Mouse (Mus musculus): Measurements from ENCODE around the gene P2ry12.

The P2ry12 gene

DNA sequence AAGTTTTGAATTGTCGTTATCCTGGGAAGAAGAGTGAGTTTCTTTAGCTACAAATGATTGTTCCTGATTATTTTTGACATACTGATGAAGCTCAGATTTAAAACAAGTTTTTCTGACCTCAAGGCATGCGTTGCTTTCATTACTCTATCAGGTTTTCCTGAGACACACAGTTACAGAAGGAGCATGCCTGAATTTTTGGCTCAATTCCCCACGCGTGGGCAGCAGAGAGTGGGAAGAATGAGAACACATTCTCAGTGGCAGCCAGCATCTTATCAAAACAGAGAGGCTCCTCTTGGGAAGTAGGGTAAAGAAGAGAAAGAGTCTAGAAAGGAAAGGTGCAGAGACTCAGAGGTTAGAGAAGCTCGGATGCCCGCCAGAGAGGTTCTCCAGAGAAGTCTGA lies 19.3 kb downstream of the P2ry12 start:
- in situ Hi-C loops (cut with MboI; ENCODE audit: unreplicated experiment in 2 of 2): loop anchor here in 1 of 2 experiments (25.0 kb wide), 1 partner anchor 706 kb away; the partner anchor contains the start of genes Eif2a and Serp1

DNA sequence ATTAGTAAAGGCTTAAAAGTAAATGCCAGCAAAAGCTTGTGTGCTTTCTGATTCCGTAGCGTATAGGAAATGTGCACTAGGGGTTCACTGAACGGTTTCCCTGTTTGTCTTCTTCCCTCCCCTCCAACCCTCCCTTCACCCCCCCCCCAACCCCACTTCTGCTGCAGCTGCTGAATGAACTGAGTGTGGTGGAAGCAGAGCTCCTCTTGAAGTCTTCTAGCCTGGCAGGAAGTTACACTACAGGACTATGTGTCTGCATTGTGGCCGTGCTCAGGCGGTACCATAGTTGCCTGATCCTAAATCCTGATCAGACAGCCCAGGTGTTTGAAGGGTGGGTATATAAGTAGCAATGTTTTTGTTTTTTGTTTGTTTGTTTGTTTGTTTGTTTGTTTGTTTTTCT lies 27.8 kb downstream of the P2ry12 start:
- in situ Hi-C loops (cut with MboI; ENCODE audit: unreplicated experiment in 2 of 2): loop anchor here in 1 of 2 experiments (25.0 kb wide), 1 partner anchor 698 kb away; the partner anchor contains the start of genes Eif2a and Serp1

DNA sequence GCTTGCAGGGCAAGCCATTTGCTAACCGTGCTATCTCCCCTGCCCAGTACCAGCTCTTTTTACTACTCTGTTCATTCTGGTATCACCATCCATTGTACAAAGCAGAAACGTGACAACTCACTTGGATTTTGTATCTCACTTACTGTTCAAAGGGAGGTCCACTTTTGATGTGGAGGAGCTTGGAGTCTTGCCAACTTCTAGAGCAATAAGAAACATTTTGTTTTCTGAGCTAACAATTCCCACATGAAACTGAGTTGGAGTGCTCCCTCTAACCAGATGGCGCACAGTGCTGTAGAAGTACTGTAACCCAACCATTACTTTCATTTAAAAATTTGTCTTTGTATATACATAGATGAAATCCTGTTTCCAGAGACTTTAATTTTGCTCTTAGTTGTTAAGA lies 31.8 kb downstream of the P2ry12 start:
- in situ Hi-C loops (cut with MboI; ENCODE audit: unreplicated experiment in 2 of 2): loop anchor here in 1 of 2 experiments (25.0 kb wide), 1 partner anchor 694 kb away; the partner anchor contains the start of genes Eif2a and Serp1

- in situ Hi-C loops (cut with MboI; ENCODE audit: unreplicated experiment in 2 of 2): loop anchor here in 1 of 2 experiments (5.0 to 25.0 kb wide), 2 partner anchors 33 to 692 kb away; partner anchors contain the start of genes Eif2a, P2ry12 and Serp1
Observed at GRCm38 (mm10) chr3:59228730-59229551, 33.7 kb downstream of the P2ry12 start.

- in situ Hi-C loops (cut with MboI; ENCODE audit: unreplicated experiment in 2 of 2): loop anchor here in 1 of 2 experiments (5.0 to 25.0 kb wide), 2 partner anchors 35 to 690 kb away; partner anchors contain the start of genes Eif2a, P2ry12 and Serp1
Observed at GRCm38 (mm10) chr3:59227696-59228095, 35.0 kb downstream of the P2ry12 start.

DNA sequence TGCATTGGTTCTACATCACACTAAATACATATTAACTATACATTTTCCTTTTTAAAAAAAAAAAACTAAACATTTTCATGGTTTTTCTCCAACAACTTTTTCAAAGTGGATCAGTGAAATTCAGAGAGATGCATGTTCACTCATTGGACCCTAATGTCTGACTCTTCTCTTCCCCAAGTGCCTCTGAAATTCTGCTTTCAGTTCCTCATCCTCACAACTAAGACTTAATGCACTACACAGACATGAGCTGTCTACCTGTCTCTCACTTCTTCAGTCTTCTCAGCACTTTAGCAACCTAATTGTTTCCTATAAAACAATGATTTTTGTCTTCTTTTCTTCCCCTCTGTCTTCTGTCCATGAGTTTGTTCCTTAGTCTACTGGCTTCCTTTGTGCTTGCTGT lies 37.3 kb downstream of the P2ry12 start:
- in situ Hi-C loops (cut with MboI; ENCODE audit: unreplicated experiment in 2 of 2): loop anchor here in 1 of 2 experiments (5.0 to 25.0 kb wide), 2 partner anchors 37 to 688 kb away; partner anchors contain the start of genes Eif2a, P2ry12 and Serp1

GRCm38 (mm10) chr3:59222303-59222702 lies 40.4 kb downstream of the P2ry12 start:
- in situ Hi-C loops (cut with MboI; ENCODE audit: unreplicated experiment in 2 of 2): no loop called here

- in situ Hi-C loops (cut with MboI; ENCODE audit: unreplicated experiment in 2 of 2): no loop called here
Observed at GRCm38 (mm10) chr3:59219326-59219725, 43.3 kb downstream of the P2ry12 start.

DNA sequence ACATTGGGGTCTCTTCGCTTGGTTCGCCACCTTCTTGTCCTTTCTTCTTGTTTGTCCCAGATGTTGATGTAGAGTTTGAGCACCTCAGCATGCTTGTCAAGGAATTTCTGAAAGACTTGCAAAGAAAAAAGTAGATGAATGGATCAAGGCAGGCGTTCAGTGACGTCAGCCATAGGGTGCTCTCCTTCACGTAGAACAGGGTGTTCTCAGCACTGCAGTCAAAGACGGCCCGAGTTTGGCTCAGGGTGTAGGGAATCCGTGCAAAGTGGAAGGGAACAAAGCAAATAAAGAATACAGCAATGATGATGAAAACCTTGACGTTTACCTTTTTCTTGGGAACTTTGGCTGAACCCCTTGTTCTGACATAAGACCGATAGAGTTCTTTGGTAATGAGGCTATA lies 45.5 kb downstream of the P2ry12 start:
- in situ Hi-C loops (cut with MboI; ENCODE audit: unreplicated experiment in 2 of 2): no loop called here

- in situ Hi-C loops (cut with MboI; ENCODE audit: unreplicated experiment in 2 of 2): no loop called here
Observed at GRCm38 (mm10) chr3:59212404-59212803, 50.3 kb downstream of the P2ry12 start.

- in situ Hi-C loops (cut with MboI; ENCODE audit: unreplicated experiment in 2 of 2): no loop called here
Observed at GRCm38 (mm10) chr3:59211784-59212183, 50.9 kb downstream of the P2ry12 start.

DNA sequence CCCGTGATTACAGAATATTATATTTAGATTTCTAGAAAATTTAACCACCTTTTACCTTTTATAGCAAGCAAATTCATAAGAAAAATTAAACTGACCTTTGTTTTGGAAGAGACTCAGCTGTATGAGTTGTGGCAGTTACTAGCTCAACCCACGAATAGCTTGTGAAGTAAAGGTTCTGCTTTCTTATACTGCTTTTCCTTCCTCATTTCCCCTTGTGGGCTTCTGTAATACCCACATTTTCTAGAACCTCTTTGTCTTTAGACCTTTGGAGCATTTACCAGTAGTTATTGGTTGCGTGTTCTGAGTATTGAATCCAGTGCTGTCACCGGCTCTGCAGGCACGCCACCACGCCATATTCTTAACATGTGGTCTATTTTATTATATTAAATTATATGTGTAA lies 51.9 kb downstream of the P2ry12 start, which contains the start of gene P2ry13:
P2ry13 (minus strand) TSS at position 156 of the 400 bp plus-strand sequence.
- in situ Hi-C loops (cut with MboI; ENCODE audit: unreplicated experiment in 2 of 2): no loop called here

DNA sequence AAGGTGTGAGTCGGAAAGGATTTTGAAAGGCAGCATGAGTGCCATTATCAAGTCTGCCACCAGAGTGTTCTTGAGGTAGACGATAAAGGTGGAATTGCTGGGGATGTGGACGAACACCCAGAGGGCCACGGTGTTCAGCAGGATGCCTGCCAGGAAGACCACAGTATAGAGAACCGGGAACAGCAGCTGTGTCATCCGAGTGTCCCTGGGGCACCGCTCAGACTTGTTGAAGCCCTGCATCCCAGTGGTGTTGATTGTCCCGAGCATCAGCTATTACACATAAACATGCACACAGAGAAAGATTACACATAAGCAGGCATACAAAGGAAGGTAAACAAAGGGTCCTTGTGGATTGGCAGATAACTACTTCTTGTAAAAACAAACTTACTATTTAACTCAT lies 52.6 kb downstream of the P2ry12 start:
- in situ Hi-C loops (cut with MboI; ENCODE audit: unreplicated experiment in 2 of 2): no loop called here

- in situ Hi-C loops (cut with MboI; ENCODE audit: unreplicated experiment in 2 of 2): loop anchor here in 1 of 2 experiments (10.0 kb wide), 1 partner anchor 106 kb away; no protein-coding TSS in a partner anchor
Observed at GRCm38 (mm10) chr3:59208650-59209548, 53.8 kb downstream of the P2ry12 start.

DNA sequence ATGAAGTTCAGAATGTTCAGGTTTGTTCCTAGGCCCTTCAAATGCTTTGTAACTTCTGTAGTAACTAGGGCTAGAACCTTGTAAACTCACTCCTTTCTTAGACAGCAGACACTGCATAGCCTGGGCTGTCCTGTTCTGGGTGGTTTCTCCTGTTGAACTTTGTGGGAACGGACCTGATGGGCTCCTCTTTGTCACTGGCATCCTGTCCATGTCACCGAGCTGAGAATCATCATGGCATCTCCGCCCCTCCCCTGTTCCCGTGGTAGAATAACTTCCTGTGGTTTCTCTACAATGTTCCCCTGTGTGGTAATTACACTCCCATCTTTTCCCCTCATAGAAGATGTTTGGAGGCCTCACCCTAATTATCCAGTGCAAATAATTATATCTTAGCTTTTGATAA lies 56.7 kb downstream of the P2ry12 start:
- in situ Hi-C loops (cut with MboI; ENCODE audit: unreplicated experiment in 2 of 2): loop anchor here in 1 of 2 experiments (10.0 kb wide), 1 partner anchor 109 kb away; no protein-coding TSS in a partner anchor

DNA sequence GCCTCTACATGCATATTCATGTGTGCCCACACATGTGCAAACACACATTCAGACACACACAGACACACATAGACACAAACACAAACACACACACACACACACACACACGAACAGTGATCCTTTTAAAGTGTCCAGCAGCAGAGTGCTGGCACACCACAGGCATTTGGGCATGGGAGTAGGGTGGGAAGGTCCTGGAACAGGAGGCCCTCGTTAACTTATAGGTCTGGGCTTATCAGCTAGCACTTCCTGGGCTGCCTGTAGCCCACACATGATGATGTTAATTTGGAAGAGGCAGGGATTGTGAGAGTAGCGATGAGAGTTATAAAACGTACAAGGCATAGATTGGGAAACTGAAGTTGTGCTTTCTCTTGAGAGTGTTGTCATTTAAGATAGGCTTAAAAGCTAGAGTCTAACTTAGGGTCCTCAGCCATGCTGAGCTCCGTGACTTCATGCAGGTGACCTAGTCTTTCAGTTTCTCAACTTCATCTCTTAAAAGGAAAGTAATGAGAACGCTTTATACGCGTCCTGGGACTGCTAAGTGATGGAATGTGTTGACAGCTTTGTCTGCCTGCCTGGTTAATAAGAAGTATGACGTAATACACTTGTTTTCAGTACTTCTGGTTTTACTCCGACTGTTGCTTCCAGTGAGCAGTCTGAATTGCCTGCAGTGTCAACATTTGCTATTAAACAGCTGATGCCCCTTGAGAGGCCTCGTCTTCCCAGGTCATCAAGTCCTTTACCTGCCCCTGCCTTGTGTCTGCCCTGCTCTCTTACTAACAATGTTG lies 57.8 kb downstream of the P2ry12 start:
- in situ Hi-C loops (cut with MboI; ENCODE audit: unreplicated experiment in 2 of 2): loop anchor here in 1 of 2 experiments (10.0 kb wide), 1 partner anchor 110 kb away; no protein-coding TSS in a partner anchor

- in situ Hi-C loops (cut with MboI; ENCODE audit: unreplicated experiment in 2 of 2): loop anchor here in 1 of 2 experiments (10.0 kb wide), 1 partner anchor 111 kb away; no protein-coding TSS in a partner anchor
Observed at GRCm38 (mm10) chr3:59203802-59204520, 58.7 kb downstream of the P2ry12 start.

DNA sequence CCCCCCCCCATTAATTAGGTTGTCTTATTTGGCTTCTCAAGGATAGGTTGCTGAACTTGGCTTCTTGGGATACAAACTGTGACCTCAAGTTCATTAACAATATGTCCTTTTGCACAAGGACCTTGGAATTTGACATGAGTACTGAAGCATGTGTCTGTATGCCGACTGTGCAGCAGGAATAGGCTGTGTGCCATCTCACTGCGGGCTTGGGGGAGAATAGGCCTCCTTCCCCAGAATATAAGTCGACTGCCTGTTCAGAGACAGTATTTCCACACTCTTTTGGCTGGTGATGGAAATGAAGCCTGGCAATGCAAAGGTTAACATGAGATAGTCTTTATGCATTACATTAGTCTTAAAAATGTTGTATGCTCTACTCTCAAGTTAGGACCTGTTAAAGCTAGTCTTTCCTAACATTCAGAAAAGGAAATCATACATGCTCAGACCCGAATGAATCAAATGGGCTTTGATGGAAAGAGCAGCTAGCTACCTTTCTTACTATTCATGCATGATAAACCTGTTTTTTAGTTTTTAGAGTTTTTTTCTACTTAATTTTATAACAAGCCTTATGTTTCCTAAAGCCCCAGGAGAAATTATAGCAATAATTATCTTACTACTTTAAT lies 65.2 kb downstream of the P2ry12 start:
- in situ Hi-C loops (cut with MboI; ENCODE audit: unreplicated experiment in 2 of 2): loop anchor here in 1 of 2 experiments (25.0 kb wide), 1 partner anchor 665 kb away; the partner anchor contains the start of gene Gm8298
